Mouse (Mus musculus) bone marrow macrophage, adult 2 months (primary cell): ENCODE measurements around the gene Zfp423. TPM values are rescaled to one million over a fixed set of nuclear protein-coding genes. Genes with fewer than 3 reads are reported as not detected.

Source experiments
- H3K27ac ChIP-seq: 2 replicates; pipeline ENCODE4 v1.5.1; 2012; ENCODE audit warnings: low read depth, low read length; ENCODE audit not compliant: insufficient read depth
- H3K4me1 ChIP-seq: 2 replicates; pipeline ENCODE4 v1.6.1; 2012; ENCODE audit warnings: low read length; ENCODE audit not compliant: control insufficient read depth, insufficient read depth
- H3K4me3 ChIP-seq: 2 replicates; pipeline ENCODE4 v1.5.1; 2012; ENCODE audit warnings: mild to moderate bottlenecking, low read length, moderate library complexity; ENCODE audit not compliant: insufficient read depth
- CTCF ChIP-seq: IDR thresholded peaks from 2 replicates; pipeline ENCODE4 v1.5.1; 2012; ENCODE audit warnings: low read depth, mild to moderate bottlenecking, low read length, moderate library complexity
- POLR2A ChIP-seq: IDR thresholded peaks from 2 replicates; pipeline ENCODE4 v1.6.1; 2012; ENCODE audit warnings: mild to moderate bottlenecking, low read depth, low read length, borderline replicate concordance
- polyA plus RNA-seq: library from polyadenylated mRNA; stranded (reverse); fragments of >200 nt; gene quantifications from 2 replicates; pipeline ENCODE4 v1.2.4, GENCODE M21; 2012; ENCODE audit not compliant: missing spikeins, insufficient read depth, insufficient read length

Gene Zfp423
- polyA plus RNA-seq, 1 experiment: not detected

GRCm38 (mm10) chr8:87636226-87636742 is 323.1 kb downstream of the Zfp423 start:
- Histone ChIP-seq H3K4me3 (no peak overlapping the region), H3K4me1 (no peaks in the 10 kb centered on the region), H3K27ac (no peak overlapping the region)
- no peak for TF ChIP-seq CTCF
- no peak for TF ChIP-seq POLR2A

- no peak for TF ChIP-seq POLR2A
- TF ChIP-seq CTCF: no peak
- no peaks in the 10 kb centered on the region for H3K4me1 ChIP-seq
- H3K4me3 ChIP-seq: no peak overlapping the region
- no peak overlapping the region for H3K27ac ChIP-seq
These were observed 327.6 kb downstream of the Zfp423 start for GRCm38 (mm10) chr8:87631776-87632175.

GRCm38 (mm10) chr8:87629656-87630055 is 329.7 kb downstream of the Zfp423 start:
- Histone ChIP-seq H3K4me1 (no peaks in the 10 kb centered on the region), H3K4me3 (no peak overlapping the region), H3K27ac (no peak overlapping the region)
- TF ChIP-seq CTCF: no peak
- TF ChIP-seq POLR2A: no peak

GRCm38 (mm10) chr8:87621181-87621580 is 338.2 kb downstream of the Zfp423 start:
- H3K27ac ChIP-seq: no peak overlapping the region
- H3K4me3 ChIP-seq: no peak overlapping the region
- no peaks in the 10 kb centered on the region for H3K4me1 ChIP-seq
- TF ChIP-seq CTCF: no peak

- no peak overlapping the region for H3K27ac ChIP-seq
- H3K4me1 ChIP-seq: no peaks in the 10 kb centered on the region
- no peak for TF ChIP-seq POLR2A
- TF ChIP-seq CTCF: no peak
- no peak overlapping the region for H3K4me3 ChIP-seq
These were observed 339.2 kb downstream of the Zfp423 start for GRCm38 (mm10) chr8:87620225-87620624.

GRCm38 (mm10) chr8:87619529-87619928 is 339.9 kb downstream of the Zfp423 start:
- no peaks in the 10 kb centered on the region for H3K4me1 ChIP-seq
- no peak overlapping the region for H3K4me3 ChIP-seq

GRCm38 (mm10) chr8:87619118-87619517 is 340.3 kb downstream of the Zfp423 start:
- Histone ChIP-seq H3K4me3 (no peak overlapping the region), H3K27ac (no peak overlapping the region), H3K4me1 (no peaks in the 10 kb centered on the region)
- TF ChIP-seq POLR2A: no peak
- TF ChIP-seq CTCF: no peak

More at GRCm38 (mm10) chr8:87619529-87619928, 339.9 kb downstream of the Zfp423 start:
- H3K27ac ChIP-seq: no peak overlapping the region
- TF ChIP-seq POLR2A (no peak), CTCF (no peak)

GRCm38 (mm10) chr8:87613701-87614100 is 345.7 kb downstream of the Zfp423 start:
- Histone ChIP-seq H3K4me1 (no peaks in the 10 kb centered on the region), H3K27ac (no peak overlapping the region), H3K4me3 (no peak overlapping the region)
- TF ChIP-seq CTCF (no peak), POLR2A (no peak)

Other genes with a start within 250 kb of the Zfp423 start
- 46.6 and 49.5 TPM in 2 replicates for gene Cnep1r1, start 159.2 kb upstream of the Zfp423 start, polyA plus RNA-seq
- 12.1 and 12.6 TPM in 2 replicates for gene Heatr3, start 178.3 kb upstream of the Zfp423 start, polyA plus RNA-seq
- gene Tent4b, start 239.6 kb upstream of the Zfp423 start, polyA plus RNA-seq: 28.9 and 31.0 TPM in 2 replicates